ENCODE assay signal across 20 mouse cellular contexts in genomic region chr8:71563992-71564391, GRCm38 (mm10). TPM values are rescaled to one million over a fixed set of nuclear protein-coding genes. Genes with fewer than 3 reads are reported as not detected.
DNase-seq lines count a peak whose midpoint lies in the region; TF ChIP-seq lines count a peak whose summit lies in the region.
"Had no signal": no experiment of that assay in that cellular context is flagged by ENCODE, and none has a peak within 500 bp of the region (broad histone marks: within the 10 kb centered on the region; RNA-seq: fewer than 3 reads in every experiment).

No protein-coding gene starts in this region.

- peak; percentile 21 for DNase-seq in cerebellum, adult 8-10 months
- no peak for DNase-seq in cerebellum, adult 11 months
- no peak for DNase-seq in layer of hippocampus, adult 2 months (ENCODE audit: low spot score in 2 of 2)
- DNase-seq in layer of hippocampus, postnatal 36 days = no peak
- DNase-seq in thymus, postnatal 14 days = peak; percentile 25
- DNase-seq in thymus, postnatal 36 days = no peak
- no peak for DNase-seq in embryo, embryonic 9.5 days (ENCODE audit: extremely low spot score)
- no peak for DNase-seq in urinary bladder, postnatal 4 days (ENCODE audit: low spot score in 2 of 2)
- DNase-seq: adrenal gland, postnatal 10 days; kidney, adult 11 months; kidney, postnatal 25 days; lung, postnatal 14 days; right cerebral cortex, adult 18-20 months had no signal

- TF ChIP-seq CTCF in layer of hippocampus, adult 2 months (conservative IDR thresholded peaks at IDR 0.05) = peak; percentile 60

- no peak overlapping the region for H3K27ac ChIP-seq in layer of hippocampus, adult 2 months
- H3K27ac ChIP-seq: embryonic facial prominence, embryonic 13.5 days; hindbrain, embryonic 12.5 days; midbrain, embryonic 10.5 days had no signal

- H3K4me3 ChIP-seq in layer of hippocampus, adult 2 months = no peak overlapping the region
- H3K4me3 ChIP-seq: embryonic facial prominence, embryonic 13.5 days; hindbrain, embryonic 12.5 days; midbrain, embryonic 10.5 days had no signal

RNA-seq across cellular contexts. Expression of gene Nxnl1, which starts 2.4 kb away (rescaled TPM):
- total RNA-seq in layer of hippocampus, adult 2 months (2021) = not detected
- not detected for total RNA-seq in layer of hippocampus, postnatal 36 days (2021)
- total RNA-seq: common myeloid progenitor, adult 5-6 weeks; G1E; layer of hippocampus, postnatal 10 days; liver, adult 2 months had no signal

RNA-seq across cellular contexts. Expression of gene Slc27a1, which starts 4.7 kb away (rescaled TPM):
- total RNA-seq in layer of hippocampus, adult 2 months (2021) = 100 to 1,000 TPM; 125 to 126 TPM
- 100 to 1,000 TPM; 109 to 123 TPM for total RNA-seq in layer of hippocampus, postnatal 36 days (2021)

RNA-seq across cellular contexts. Expression of gene Tmem221, which starts 5.3 kb away (rescaled TPM):
- under 1 TPM; 0.22 to 0.31 TPM for total RNA-seq in layer of hippocampus, adult 2 months (2021)
- total RNA-seq in layer of hippocampus, postnatal 36 days (2021) = not detected
- total RNA-seq: common myeloid progenitor, adult 5-6 weeks; G1E; layer of hippocampus, postnatal 10 days had no signal

RNA-seq across cellular contexts. Expression of gene Mvb12a, which starts 21.3 kb away (rescaled TPM):
- 10 to 100 TPM; 33.8 to 34.9 TPM for total RNA-seq in layer of hippocampus, adult 2 months (2021)
- 10 to 100 TPM; 30.1 to 34.7 TPM for total RNA-seq in layer of hippocampus, postnatal 36 days (2021)

RNA-seq across cellular contexts. Expression of gene Bst2, which starts 26.7 kb away (rescaled TPM):
- 1 to 10 TPM; 3.4 to 5.0 TPM for total RNA-seq in layer of hippocampus, adult 2 months (2021)
- 1 to 10 TPM; 3.0 to 5.8 TPM for total RNA-seq in layer of hippocampus, postnatal 36 days (2021)

Comparison
In these comparisons a context has a peak if more than half of its experiments do, and no peak if none do; other contexts are left out.
1. DNase-seq: peak in cerebellum, adult 8-10 months (single experiment) and thymus, postnatal 14 days (single experiment); none in cerebellum, adult 11 months (single experiment), layer of hippocampus, adult 2 months (0 of 2), layer of hippocampus, postnatal 36 days (0 of 2), thymus, postnatal 36 days (0 of 2), embryo, embryonic 9.5 days (single experiment) and urinary bladder, postnatal 4 days (0 of 2).